Mouse (Mus musculus): ENCODE data around the gene Cldn8. TPM values are rescaled to one million over a fixed set of nuclear protein-coding genes. Genes with fewer than 3 reads are reported as not detected.

Cldn8 gene
- polyA plus RNA-seq (2012; rRNA removed): 0.19 TPM in 1 of 2 replicates, not detected in the other

- no peak for DNase-seq
- no peak for TF ChIP-seq POLR2A (IDR thresholded peaks at IDR 0.05; ENCODE audit: control insufficient read depth, extremely low read depth, insufficient read depth, low read length, poor library complexity)
- TF ChIP-seq CTCF (IDR thresholded peaks at IDR 0.05; ENCODE audit: borderline replicate concordance, control insufficient read depth, extremely low read depth, insufficient read depth, low read length, poor library complexity): no peak
Observed at GRCm38 (mm10) chr16:88563045-88563913, at the start of gene Cldn8. Gene Cldn8 (minus strand): TSS chr16:88563183.

GRCm38 (mm10) chr16:88612712-88613111 lies 49.7 kb upstream of the Cldn8 start:
- no peak for DNase-seq
- H3K4me1 ChIP-seq (replicated peaks; ENCODE audit: control insufficient read depth, insufficient read depth, low read length): no peaks in the 10 kb centered on the region
- WGBS: 93% methylated on average over 4 of the region's 4 CpGs
- no peaks in the 10 kb centered on the region for H3K27me3 ChIP-seq (ENCODE audit: control insufficient read depth, insufficient read depth, low read length)
- no peak overlapping the region for H3K4me3 ChIP-seq (ENCODE audit: control insufficient read depth, insufficient read depth, low read length)
- H3K27ac ChIP-seq (ENCODE audit: control insufficient read depth, insufficient read depth, low read length): no peak overlapping the region
- no peaks in the 10 kb centered on the region for H3K36me3 ChIP-seq (ENCODE audit: control insufficient read depth, insufficient read depth, low read length)
- TF ChIP-seq POLR2A (IDR thresholded peaks at IDR 0.05; ENCODE audit: control insufficient read depth, extremely low read depth, insufficient read depth, low read length, poor library complexity) (no peak), CTCF (IDR thresholded peaks at IDR 0.05; ENCODE audit: borderline replicate concordance, control insufficient read depth, extremely low read depth, insufficient read depth, low read length, poor library complexity) (no peak)

More at GRCm38 (mm10) chr16:88563045-88563913, at the start of gene Cldn8:
- WGBS: 85% methylated on average over 6 of the region's 6 CpGs
- no peaks in the 10 kb centered on the region for H3K4me1 ChIP-seq (replicated peaks; ENCODE audit: control insufficient read depth, insufficient read depth, low read length)
- H3K4me3 ChIP-seq (ENCODE audit: control insufficient read depth, insufficient read depth, low read length): no peak within 1 kb of the TSS
- H3K27ac ChIP-seq (ENCODE audit: control insufficient read depth, insufficient read depth, low read length): no peak within 1 kb of the TSS
- no peaks in the 10 kb centered on the region for H3K27me3 ChIP-seq (ENCODE audit: control insufficient read depth, insufficient read depth, low read length)
- H3K36me3 ChIP-seq (ENCODE audit: control insufficient read depth, insufficient read depth, low read length): no peaks in the 10 kb centered on the region

- no peak for DNase-seq
- Histone ChIP-seq H3K4me1 (replicated peaks; ENCODE audit: control insufficient read depth, insufficient read depth, low read length) (no peaks in the 10 kb centered on the region), H3K27me3 (ENCODE audit: control insufficient read depth, insufficient read depth, low read length) (no peaks in the 10 kb centered on the region), H3K4me3 (ENCODE audit: control insufficient read depth, insufficient read depth, low read length) (no peak within 1 kb of the TSS), H3K36me3 (ENCODE audit: control insufficient read depth, insufficient read depth, low read length) (no peaks in the 10 kb centered on the region), H3K27ac (ENCODE audit: control insufficient read depth, insufficient read depth, low read length) (no peak within 1 kb of the TSS)
- TF ChIP-seq CTCF (IDR thresholded peaks at IDR 0.05; ENCODE audit: borderline replicate concordance, control insufficient read depth, extremely low read depth, insufficient read depth, low read length, poor library complexity) (no peak), POLR2A (IDR thresholded peaks at IDR 0.05; ENCODE audit: control insufficient read depth, extremely low read depth, insufficient read depth, low read length, poor library complexity) (no peak)
- 94% methylated on average over 8 of the region's 8 CpGs for WGBS
Observed at GRCm38 (mm10) chr16:88611922-88612321, 48.9 kb upstream of the Cldn8 start, which contains the start of gene Krtap24-1. Gene Krtap24-1 (minus strand): TSS chr16:88612279.

- no peaks in the 10 kb centered on the region for H3K36me3 ChIP-seq (ENCODE audit: control insufficient read depth, insufficient read depth, low read length)
- no peaks in the 10 kb centered on the region for H3K4me1 ChIP-seq (replicated peaks; ENCODE audit: control insufficient read depth, insufficient read depth, low read length)
- WGBS: 94% methylated on average over 6 of the region's 6 CpGs
- TF ChIP-seq CTCF (IDR thresholded peaks at IDR 0.05; ENCODE audit: borderline replicate concordance, control insufficient read depth, extremely low read depth, insufficient read depth, low read length, poor library complexity): no peak
- no peak for TF ChIP-seq POLR2A (IDR thresholded peaks at IDR 0.05; ENCODE audit: control insufficient read depth, extremely low read depth, insufficient read depth, low read length, poor library complexity)
- no peak overlapping the region for H3K27ac ChIP-seq (ENCODE audit: control insufficient read depth, insufficient read depth, low read length)
- DNase-seq: no peak
- H3K27me3 ChIP-seq (ENCODE audit: control insufficient read depth, insufficient read depth, low read length): no peaks in the 10 kb centered on the region
- H3K4me3 ChIP-seq (ENCODE audit: control insufficient read depth, insufficient read depth, low read length): no peak overlapping the region
Observed at GRCm38 (mm10) chr16:88604570-88604969, 41.6 kb upstream of the Cldn8 start.

- no peak overlapping the region for H3K27ac ChIP-seq (ENCODE audit: control insufficient read depth, insufficient read depth, low read length)
- no peaks in the 10 kb centered on the region for H3K36me3 ChIP-seq (ENCODE audit: control insufficient read depth, insufficient read depth, low read length)
- no peak for TF ChIP-seq CTCF (IDR thresholded peaks at IDR 0.05; ENCODE audit: borderline replicate concordance, control insufficient read depth, extremely low read depth, insufficient read depth, low read length, poor library complexity)
- no peak for TF ChIP-seq POLR2A (IDR thresholded peaks at IDR 0.05; ENCODE audit: control insufficient read depth, extremely low read depth, insufficient read depth, low read length, poor library complexity)
- H3K4me1 ChIP-seq (replicated peaks; ENCODE audit: control insufficient read depth, insufficient read depth, low read length): no peaks in the 10 kb centered on the region
- H3K4me3 ChIP-seq (ENCODE audit: control insufficient read depth, insufficient read depth, low read length): no peak overlapping the region
- no peaks in the 10 kb centered on the region for H3K27me3 ChIP-seq (ENCODE audit: control insufficient read depth, insufficient read depth, low read length)
- 71% methylated on average over 1 of the region's 1 CpGs for WGBS
- DNase-seq: no peak
Observed at GRCm38 (mm10) chr16:88602464-88602863, 39.5 kb upstream of the Cldn8 start.

- WGBS: 79% methylated on average over 8 of the region's 8 CpGs
- no peak for DNase-seq
- H3K27me3 ChIP-seq (ENCODE audit: control insufficient read depth, insufficient read depth, low read length): no peaks in the 10 kb centered on the region
Observed at GRCm38 (mm10) chr16:88600303-88600702, 37.3 kb upstream of the Cldn8 start.

More at GRCm38 (mm10) chr16:88600303-88600702, 37.3 kb upstream of the Cldn8 start:
- Histone ChIP-seq H3K36me3 (ENCODE audit: control insufficient read depth, insufficient read depth, low read length) (no peaks in the 10 kb centered on the region), H3K4me1 (replicated peaks; ENCODE audit: control insufficient read depth, insufficient read depth, low read length) (no peaks in the 10 kb centered on the region), H3K27ac (ENCODE audit: control insufficient read depth, insufficient read depth, low read length) (no peak overlapping the region), H3K4me3 (ENCODE audit: control insufficient read depth, insufficient read depth, low read length) (no peak overlapping the region)
- TF ChIP-seq CTCF (IDR thresholded peaks at IDR 0.05; ENCODE audit: borderline replicate concordance, control insufficient read depth, extremely low read depth, insufficient read depth, low read length, poor library complexity) (no peak), POLR2A (IDR thresholded peaks at IDR 0.05; ENCODE audit: control insufficient read depth, extremely low read depth, insufficient read depth, low read length, poor library complexity) (no peak)

All from thymus, adult 2 months (tissue).